Mouse (Mus musculus) testis, adult 2 months (tissue): ENCODE results near the gene Nr1h2. TPM values are rescaled to one million over a fixed set of nuclear protein-coding genes. Genes with fewer than 3 reads are reported as not detected.
A peak's percentile ranks its signal among the peaks of the same experiment; 100 is the strongest.

ENCODE experiments used
- H3K27ac ChIP-seq: fragments of 200-500 bp; 2 replicates; pipeline ENCODE4 v1.5.1; 2012; ENCODE audit warnings: low read depth, low read length; ENCODE audit not compliant: control insufficient read depth, insufficient read depth
- H3K27me3 ChIP-seq: fragments of 200-500 bp; 2 replicates; pipeline ENCODE4 v1.6.1; 2012; ENCODE audit warnings: mild to moderate bottlenecking, low read length, moderate library complexity; ENCODE audit not compliant: control insufficient read depth, insufficient read depth
- H3K36me3 ChIP-seq: fragments of 200-500 bp; 2 replicates; pipeline ENCODE4 v1.6.1; 2012; ENCODE audit warnings: mild to moderate bottlenecking, low read length; ENCODE audit not compliant: control insufficient read depth, insufficient read depth
- H3K4me1 ChIP-seq: fragments of 200-500 bp; 2 replicates; pipeline ENCODE4 v1.6.1; 2012; ENCODE audit warnings: low read length; ENCODE audit not compliant: control insufficient read depth, insufficient read depth
- H3K4me3 ChIP-seq: fragments of 200-500 bp; 2 replicates; pipeline ENCODE4 v1.5.1; 2012; ENCODE audit warnings: low read depth, mild to moderate bottlenecking, low read length, moderate library complexity, mixed read lengths; ENCODE audit not compliant: control insufficient read depth
- CTCF ChIP-seq: fragments of 200-500 bp; IDR thresholded peaks from 2 replicates; pipeline ENCODE4 v1.5.1; 2012; ENCODE audit warnings: low read depth, mild to moderate bottlenecking, inconsistent platforms, low read length, moderate library complexity; ENCODE audit not compliant: control insufficient read depth, insufficient read depth, insufficient replicate concordance
- POLR2A ChIP-seq: fragments of 200-500 bp; IDR thresholded peaks from 2 replicates; pipeline ENCODE4 v1.6.1; 2012; ENCODE audit warnings: low read depth, mild to moderate bottlenecking, inconsistent platforms, low read length, moderate library complexity; ENCODE audit not compliant: control insufficient read depth
- polyA plus RNA-seq: library from polyadenylated mRNA; depleted of rRNA; stranded (reverse); fragments of >200 nt; gene quantifications from 2 replicates; pipeline ENCODE4 v1.2.3, GENCODE M21; 2012

Nr1h2 gene
- polyA plus RNA-seq, 1 experiment: 72.1 TPM

- H3K27me3 ChIP-seq: no peaks in the 10 kb centered on the region
- peak; percentile 83; the same call in 1 of the 2 replicates for TF ChIP-seq CTCF
- TF ChIP-seq POLR2A: no peak
- H3K27ac ChIP-seq: no peak overlapping the region
These were observed 26.0 kb downstream of the Nr1h2 start for GRCm38 (mm10) chr7:44527483-44528398.

DNA sequence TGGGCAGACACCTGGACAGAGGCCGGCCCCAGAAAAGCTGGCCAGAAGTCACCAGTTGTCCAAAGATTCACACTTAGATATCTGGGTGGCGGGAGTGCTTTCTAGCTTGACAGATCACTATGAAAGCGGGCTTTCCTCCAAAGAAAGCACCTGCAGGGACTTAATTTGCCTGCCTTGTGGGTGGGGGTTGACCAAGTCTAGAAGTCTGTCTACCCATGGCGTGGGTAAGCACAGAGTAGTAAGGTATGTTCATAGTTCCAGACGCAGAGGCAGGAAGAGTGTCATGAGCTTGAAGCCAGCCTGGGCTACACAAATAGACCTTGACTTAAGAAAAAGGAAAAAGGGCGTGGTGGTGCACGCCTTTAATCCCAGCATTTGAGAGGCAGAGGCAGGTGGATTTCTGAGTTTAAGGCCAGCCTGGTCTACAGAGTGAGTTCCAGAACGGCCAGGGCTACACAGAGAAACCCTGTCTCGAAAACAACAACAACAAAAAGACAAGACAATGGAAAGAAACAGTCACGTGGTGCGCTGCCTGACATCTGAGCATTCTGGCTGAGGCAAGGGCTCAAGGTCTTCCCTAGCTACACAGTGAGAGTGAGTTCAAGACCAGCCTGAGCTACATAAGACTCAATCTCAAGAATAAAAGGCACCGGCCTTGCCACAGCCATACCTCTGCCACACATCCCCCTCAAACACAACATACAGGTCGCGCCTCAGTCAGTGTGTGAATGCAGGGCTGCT, 27.2 kb downstream of the Nr1h2 start:
- Histone ChIP-seq H3K27ac (no peak overlapping the region), H3K36me3 (no peaks in the 10 kb centered on the region), H3K4me3 (no peak overlapping the region), H3K4me1 (peaks cover 18% of the 10 kb centered on the region), H3K27me3 (no peaks in the 10 kb centered on the region)
- TF ChIP-seq POLR2A (no peak), CTCF (no peak)

More at GRCm38 (mm10) chr7:44527483-44528398, 26.0 kb downstream of the Nr1h2 start:
- Histone ChIP-seq H3K36me3 (no peaks in the 10 kb centered on the region), H3K4me1 (peaks cover 18% of the 10 kb centered on the region), H3K4me3 (peak overlapping the region; percentile 46)

GRCm38 (mm10) chr7:44525126-44525832, 28.5 kb downstream of the Nr1h2 start:
- no peaks in the 10 kb centered on the region for H3K27me3 ChIP-seq
- TF ChIP-seq CTCF: no peak
- no peak for TF ChIP-seq POLR2A

DNA sequence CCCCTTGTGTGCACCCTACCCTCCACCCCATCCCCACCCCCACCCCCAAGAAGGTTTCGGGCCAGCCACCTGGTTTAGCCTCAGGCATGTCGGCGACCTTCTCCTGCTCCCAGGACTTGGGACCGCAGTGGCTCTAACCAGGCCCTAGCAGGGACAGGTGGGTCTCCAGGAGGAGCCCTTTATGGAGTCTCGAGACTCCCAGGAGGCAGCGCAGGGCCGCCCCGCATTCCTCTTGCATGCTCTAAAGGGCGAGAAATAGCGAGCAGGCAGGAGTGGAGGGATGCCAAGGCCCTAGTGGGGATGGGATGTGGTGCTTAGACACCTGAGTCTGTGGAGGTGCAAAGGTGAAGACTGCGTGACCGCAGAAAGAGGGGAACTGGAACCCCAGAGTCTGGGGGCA, 29.2 kb downstream of the Nr1h2 start, which contains the start of gene Mybpc2:
Gene Mybpc2 (minus strand): TSS at position 155 of the 400 bp plus-strand sequence.
- H3K4me3 ChIP-seq: no peak within 1 kb of the TSS
- TF ChIP-seq POLR2A: no peak
- TF ChIP-seq CTCF: no peak
- no peaks in the 10 kb centered on the region for H3K36me3 ChIP-seq
- H3K27me3 ChIP-seq: no peaks in the 10 kb centered on the region
- no peak within 1 kb of the TSS for H3K27ac ChIP-seq
- H3K4me1 ChIP-seq: peaks cover 20% of the 10 kb centered on the region

More at GRCm38 (mm10) chr7:44525126-44525832, 28.5 kb downstream of the Nr1h2 start:
- H3K27ac ChIP-seq: no peak overlapping the region
- H3K36me3 ChIP-seq: no peaks in the 10 kb centered on the region
- H3K4me3 ChIP-seq: no peak overlapping the region
- H3K4me1 ChIP-seq: peaks cover 20% of the 10 kb centered on the region

- Histone ChIP-seq H3K4me3 (no peak overlapping the region), H3K36me3 (no peaks in the 10 kb centered on the region), H3K27ac (no peak overlapping the region), H3K4me1 (peaks cover 20% of the 10 kb centered on the region), H3K27me3 (no peaks in the 10 kb centered on the region)
- no peak for TF ChIP-seq CTCF
- no peak for TF ChIP-seq POLR2A
These were observed 30.7 kb downstream of the Nr1h2 start for GRCm38 (mm10) chr7:44523056-44523455.

DNA sequence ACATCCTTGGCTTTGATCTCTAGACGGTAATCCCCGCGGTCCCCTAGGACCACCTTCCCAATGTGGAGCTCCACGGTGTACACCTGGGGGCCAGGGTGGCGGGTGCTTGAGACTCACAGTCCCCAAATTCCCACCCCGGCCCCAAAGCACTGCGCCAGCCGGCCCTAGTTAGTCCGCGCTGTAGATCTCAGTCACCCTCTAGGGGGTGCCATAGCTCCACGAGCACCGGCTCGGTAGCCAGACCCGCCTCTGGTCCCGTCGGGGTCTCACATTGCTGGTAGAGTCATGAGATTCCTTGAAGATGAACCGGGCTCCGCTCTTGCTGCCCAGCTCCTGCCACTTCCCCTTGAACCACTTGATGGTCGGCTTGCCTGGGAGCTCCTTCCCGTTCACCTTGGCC, 32.0 kb downstream of the Nr1h2 start:
- H3K27ac ChIP-seq: no peak overlapping the region
- TF ChIP-seq CTCF (peak; percentile 49; the same call in 1 of the 2 replicates), POLR2A (no peak)
- H3K36me3 ChIP-seq: no peaks in the 10 kb centered on the region
- H3K4me3 ChIP-seq: no peak overlapping the region
- no peaks in the 10 kb centered on the region for H3K27me3 ChIP-seq
- H3K4me1 ChIP-seq: peaks cover 9% of the 10 kb centered on the region
